Mouse (Mus musculus) right cerebral cortex, adult 18-20 months (tissue): ENCODE data around the gene Klf12.
"Not testable (repeated sequence)": the region's sequence is repeated elsewhere in the genome, so short reads cannot be mapped to it uniquely, and the experiment has no call there.

Experiments
- DNase-seq: peaks from one replicate; pipeline ENCODE4 v3.0.0; 2022; ENCODE audit warnings: mixed read lengths

Gene Klf12

DNA sequence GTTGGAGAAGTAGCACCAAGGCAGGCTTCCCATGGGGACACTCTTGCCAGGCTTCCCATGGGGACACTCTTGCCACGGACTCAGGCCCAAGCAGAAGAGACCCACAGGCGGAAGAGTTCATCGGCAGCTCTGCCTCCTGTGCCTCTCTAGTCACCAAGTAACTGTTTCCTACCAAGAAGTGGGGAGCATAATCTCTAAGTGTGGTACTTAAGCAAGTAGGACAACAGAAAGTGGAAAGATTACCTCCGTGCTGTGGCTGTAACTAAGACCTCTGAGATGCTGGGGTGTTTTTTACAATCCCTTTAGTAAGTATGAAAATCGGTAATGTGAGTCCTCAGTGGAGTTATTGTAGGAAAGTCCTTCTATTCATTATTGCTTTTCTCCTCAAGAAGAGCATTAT lies 410.8 kb downstream of the Klf12 start:
- DNase-seq: no peak

DNA sequence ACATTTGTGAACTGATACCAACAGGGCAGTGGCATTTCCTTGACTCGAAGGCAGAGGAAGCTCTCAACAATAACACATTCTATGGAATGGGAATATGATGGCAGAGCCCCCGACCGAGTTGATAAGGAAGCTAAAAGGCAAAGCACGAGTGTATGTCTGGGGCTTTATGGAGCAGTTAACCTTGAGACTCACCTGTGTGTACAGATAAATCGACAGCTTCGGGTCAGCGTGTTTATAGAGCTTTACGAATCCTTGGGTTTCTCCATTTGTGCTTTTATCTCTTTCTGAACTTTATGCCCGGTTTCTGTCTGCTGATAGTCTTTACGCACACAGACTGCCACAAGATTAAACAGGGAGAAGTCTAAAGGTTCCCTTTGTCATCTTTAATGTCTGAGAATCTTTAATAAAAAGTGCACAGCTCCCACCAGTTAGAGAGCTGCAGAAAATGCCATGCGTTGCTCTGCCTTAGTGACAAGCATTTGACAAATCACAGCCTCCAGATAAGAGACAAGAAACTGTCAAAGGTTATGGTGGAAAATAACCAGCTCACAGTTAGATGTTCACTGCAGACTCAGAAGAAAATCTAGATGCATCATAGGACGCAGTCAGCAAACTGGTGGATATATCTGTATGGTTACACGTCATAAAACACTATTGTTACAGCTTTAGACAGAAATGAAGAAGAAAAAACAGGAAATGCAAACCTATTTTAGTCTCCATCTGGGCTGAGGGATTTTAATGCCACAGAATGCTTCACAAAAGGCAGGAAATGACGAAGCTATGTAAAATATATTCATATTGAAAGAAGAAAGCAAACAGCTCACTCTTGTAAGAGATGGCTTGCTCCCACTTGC lies 428.1 kb downstream of the Klf12 start:
- no peak for DNase-seq

DNA sequence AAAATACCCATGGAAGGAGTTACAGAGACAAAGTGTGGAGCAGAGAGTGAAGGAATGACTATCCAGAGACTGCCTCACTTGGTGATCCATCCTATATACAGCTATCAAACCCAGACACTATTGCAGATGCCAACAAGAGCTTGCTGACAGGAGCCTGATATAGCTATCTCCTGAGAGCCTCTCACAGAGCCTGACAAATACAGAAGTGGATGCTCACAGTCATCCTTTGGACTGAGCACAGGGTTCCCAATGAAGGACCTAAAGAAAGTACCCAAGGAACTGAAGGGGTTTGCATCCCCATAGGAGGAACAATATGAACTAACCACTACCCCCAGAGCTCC lies 430.0 kb downstream of the Klf12 start:
- not testable (repeated sequence) for DNase-seq

DNA sequence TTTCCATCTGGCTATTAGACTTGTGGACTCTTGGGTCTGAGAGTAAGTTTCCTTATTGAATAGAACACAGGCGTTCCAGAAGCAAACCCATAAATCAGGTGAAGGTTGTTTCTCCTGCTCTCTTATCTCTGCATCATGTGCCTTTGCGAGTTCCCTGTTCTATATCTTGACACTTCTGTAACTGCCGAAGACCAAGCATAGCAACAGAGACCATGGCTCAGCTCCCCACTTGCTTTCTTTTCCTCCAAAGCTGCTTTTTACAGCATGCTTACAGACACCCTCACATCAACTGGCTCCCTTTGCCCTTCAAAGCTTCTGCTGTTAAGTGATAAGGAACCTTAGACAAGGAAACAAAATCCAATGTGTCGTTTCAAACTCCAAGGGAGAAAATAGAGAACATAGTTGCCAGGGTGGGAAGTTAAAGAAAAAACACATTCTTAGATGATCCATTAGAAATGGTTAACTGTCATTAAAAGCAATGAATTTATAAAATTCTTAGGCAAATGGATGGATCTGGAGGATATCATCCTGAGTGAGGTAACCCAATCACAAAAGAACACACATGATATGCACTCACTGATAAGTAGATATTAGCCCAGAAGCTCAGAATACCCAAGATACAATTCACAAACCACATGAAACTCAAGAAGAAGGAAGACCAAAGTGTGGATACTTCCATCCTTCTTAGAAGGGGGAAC lies 430.6 kb downstream of the Klf12 start:
- not testable (repeated sequence) for DNase-seq

DNA sequence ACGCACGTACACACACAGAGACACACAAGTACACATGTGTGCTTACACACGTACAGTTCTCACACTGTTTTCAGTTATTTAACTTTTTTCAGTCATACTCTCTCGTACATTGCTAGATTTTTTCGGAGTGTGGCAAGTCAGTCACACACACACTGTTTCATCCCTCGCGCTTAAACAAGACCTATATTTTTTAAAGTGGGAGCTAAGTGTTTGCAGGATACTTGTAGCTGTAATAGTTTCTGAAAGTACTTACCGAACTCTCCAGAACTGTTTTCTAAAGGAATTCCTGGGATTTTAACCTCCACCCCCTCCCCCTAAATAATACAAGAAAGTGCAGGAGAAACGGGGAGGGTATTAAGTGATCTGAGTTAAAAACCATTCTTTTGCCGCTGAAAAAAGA lies 434.1 kb downstream of the Klf12 start:
- no peak for DNase-seq

DNA sequence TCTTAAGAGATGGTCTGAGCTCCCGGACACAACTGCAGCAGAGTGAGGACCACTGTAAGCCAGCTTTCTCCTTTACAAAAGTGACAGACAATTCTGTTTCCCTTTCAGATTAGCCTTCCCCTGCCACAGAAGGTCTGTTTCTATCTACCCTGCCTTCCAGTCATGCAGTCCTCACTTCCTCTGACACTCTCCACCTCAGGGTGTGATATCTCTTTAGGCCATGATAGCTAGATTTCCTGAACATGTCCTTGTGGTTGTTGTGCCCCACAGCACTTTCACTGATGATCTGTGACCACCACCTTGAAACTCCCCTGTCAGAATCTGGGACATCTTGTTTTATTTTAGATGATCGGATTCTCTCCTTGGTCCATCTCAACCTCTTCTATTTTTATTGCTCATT lies 437.0 kb downstream of the Klf12 start:
- DNase-seq: no peak

DNA sequence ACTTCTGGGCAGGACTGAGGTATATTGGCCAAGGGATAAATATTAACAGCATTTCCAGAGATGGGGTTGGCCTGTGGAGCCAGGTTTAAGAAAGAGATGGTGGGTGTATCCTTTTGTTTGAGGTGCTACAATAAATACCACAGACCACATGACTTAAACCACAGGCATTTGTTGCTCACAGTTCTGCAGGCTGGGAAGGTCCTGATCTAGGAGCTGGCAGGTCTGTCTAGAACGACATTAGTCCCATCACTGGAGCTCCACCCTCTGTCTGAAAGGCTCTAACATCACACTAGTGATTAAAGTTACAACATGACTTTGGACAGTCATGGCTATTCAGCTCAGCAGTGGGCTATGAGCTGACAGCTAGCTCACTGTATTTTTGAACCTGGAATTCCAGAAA lies 457.8 kb downstream of the Klf12 start:
- no peak for DNase-seq
